17 mouse cellular contexts compared by ENCODE assay signal in the genomic region with DNA sequence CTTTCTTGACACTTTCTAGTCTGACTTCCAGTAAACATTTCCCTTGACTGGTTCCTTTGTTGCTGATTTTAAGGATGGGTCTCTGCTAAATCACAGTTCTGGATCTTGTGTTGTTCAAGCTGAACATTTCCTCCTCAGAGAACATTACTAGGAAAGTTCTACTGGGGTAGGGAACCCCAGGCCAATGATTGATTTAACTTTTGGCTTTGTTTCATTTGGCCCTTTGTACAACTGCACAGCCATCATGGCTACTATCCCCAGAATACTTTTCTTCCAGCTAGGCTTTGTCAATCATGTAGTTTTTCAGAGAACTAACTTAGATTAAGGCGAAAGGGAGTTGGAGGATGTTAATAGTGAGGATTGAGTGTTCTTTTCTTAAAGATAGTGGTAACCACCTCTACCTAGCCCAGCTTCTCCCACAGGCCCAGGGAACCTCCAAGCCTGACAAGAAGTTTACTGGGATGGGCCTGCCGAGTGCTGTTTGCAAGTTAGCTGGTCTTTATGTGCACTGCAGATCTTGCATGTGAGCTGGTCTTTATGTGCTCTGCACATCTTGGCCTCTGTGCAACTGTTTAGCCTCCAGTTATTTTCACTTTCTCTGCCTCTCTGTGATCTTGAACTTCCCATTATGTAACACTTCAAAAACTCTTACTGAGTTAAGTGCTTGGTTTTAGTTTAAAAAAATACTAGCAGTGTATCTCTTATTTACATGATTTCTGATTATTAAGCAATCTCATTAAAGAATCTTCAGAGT. TPM values are rescaled to one million over a fixed set of nuclear protein-coding genes. Genes with fewer than 3 reads are reported as not detected.
DNase-seq lines count a peak whose midpoint lies in the region; ATAC-seq and TF ChIP-seq lines count a peak whose summit lies in the region.
"Had no signal": no experiment of that assay in that cellular context is flagged by ENCODE, and none has a peak within 500 bp of the region (broad histone marks: within the 10 kb centered on the region; RNA-seq: fewer than 3 reads in every experiment).

No protein-coding gene starts in this region.

- peaks cover 17% of the 10 kb centered on the region for H3K4me1 ChIP-seq in heart, postnatal 0 days (ENCODE audit: control insufficient read depth, insufficient read depth)
- peaks cover 20% of the 10 kb centered on the region for H3K4me1 ChIP-seq in heart, embryonic 12.5 days (replicated peaks)
- peaks cover 7% of the 10 kb centered on the region; the same call in 1 of the 2 replicates for H3K4me1 ChIP-seq in lung, postnatal 0 days (ENCODE audit: insufficient read depth, low read depth, low read length)

- no peaks in the 10 kb centered on the region for H3K27me3 ChIP-seq in heart, postnatal 0 days (ENCODE audit: control insufficient read depth, insufficient read depth, low read length)
- no peaks in the 10 kb centered on the region for H3K27me3 ChIP-seq in heart, embryonic 12.5 days (replicated peaks)
- H3K27me3 ChIP-seq in lung, postnatal 0 days (replicated peaks; ENCODE audit: insufficient read depth, low read length) = no peaks in the 10 kb centered on the region
- H3K27me3 ChIP-seq: intestine, embryonic 15.5 days; neural tube, embryonic 15.5 days had no signal

- no peak overlapping the region for H3K4me3 ChIP-seq in heart, postnatal 0 days (ENCODE audit: low read depth, low read length)
- H3K4me3 ChIP-seq in heart, embryonic 12.5 days = no peak overlapping the region
- H3K4me3 ChIP-seq in lung, postnatal 0 days (ENCODE audit: low read depth, low read length) = no peak overlapping the region; the same call in 1 of the 2 replicates
- H3K4me3 ChIP-seq: intestine, embryonic 15.5 days; neural tube, embryonic 15.5 days had no signal

- ATAC-seq in heart, postnatal 0 days (ENCODE audit: insufficient read depth, low read depth) = no peak
- no peak for ATAC-seq in heart, embryonic 12.5 days (ENCODE audit: insufficient number of reproducible peaks, low FRiP score)
- peak; percentile 50 for ATAC-seq in lung, postnatal 0 days
- ATAC-seq in CD4-positive, CD25-positive, alpha-beta regulatory T cell, adult 4 months = peak; percentile 68
- ATAC-seq: forebrain, embryonic 14.5 days; intestine, embryonic 15.5 days had no signal

- H3K9me3 ChIP-seq in heart, postnatal 0 days (replicated peaks; ENCODE audit: control insufficient read depth, low read length) = no peaks in the 10 kb centered on the region
- no peaks in the 10 kb centered on the region for H3K9me3 ChIP-seq in heart, embryonic 12.5 days (replicated peaks)
- no peaks in the 10 kb centered on the region for H3K9me3 ChIP-seq in lung, postnatal 0 days (ENCODE audit: low read length)
- H3K9me3 ChIP-seq: intestine, embryonic 15.5 days; neural tube, embryonic 15.5 days had no signal

- peak overlapping the region; percentile 36 for H3K27ac ChIP-seq in heart, postnatal 0 days (ENCODE audit: low read depth)
- no peak overlapping the region for H3K27ac ChIP-seq in heart, embryonic 12.5 days (ENCODE audit: poor library complexity, severe bottlenecking)
- H3K27ac ChIP-seq in lung, postnatal 0 days (ENCODE audit: low read length) = no peak overlapping the region; the same call in 1 of the 2 replicates
- H3K27ac ChIP-seq: intestine, embryonic 15.5 days; neural tube, embryonic 15.5 days had no signal

- no peak overlapping the region for H3K9ac ChIP-seq in heart, postnatal 0 days (replicated peaks; ENCODE audit: low read depth, low read length)
- no peak overlapping the region for H3K9ac ChIP-seq in heart, embryonic 12.5 days
- H3K9ac ChIP-seq in lung, postnatal 0 days (replicated peaks; ENCODE audit: low read depth) = no peak overlapping the region
- H3K9ac ChIP-seq: intestine, embryonic 15.5 days; neural tube, embryonic 15.5 days had no signal

- TF ChIP-seq EP300 in heart, postnatal 0 days (IDR thresholded peaks at IDR 0.05; ENCODE audit: low read depth) = no peak
- TF ChIP-seq EP300 in lung, postnatal 0 days (IDR thresholded peaks at IDR 0.05) = no peak

- no peak overlapping the region for H3K4me2 ChIP-seq in heart, postnatal 0 days (ENCODE audit: low read depth, low read length)
- H3K4me2 ChIP-seq in heart, embryonic 12.5 days = no peak overlapping the region
- H3K4me2 ChIP-seq in lung, postnatal 0 days (replicated peaks; ENCODE audit: low read depth, low read length) = no peak overlapping the region
- H3K4me2 ChIP-seq: intestine, embryonic 15.5 days; neural tube, embryonic 15.5 days had no signal

- DNase-seq in heart, postnatal 0 days (ENCODE audit: low spot score) = no peak
- peak; percentile 67 for DNase-seq in lung, postnatal 0 days (ENCODE audit: low spot score)
- DNase-seq in lung, postnatal 4 days = no peak
- peak; percentile 31 for DNase-seq in induced T-regulatory cell, adult 2 months (ENCODE audit: low read depth)
- DNase-seq in left cerebral cortex, postnatal 10 days (ENCODE audit: extremely low spot score in 1 of 2, low spot score in 2 of 2) = no peak
- DNase-seq in cerebellum, adult 18-20 months = no peak
- DNase-seq: B cell, adult 2 months; cerebellum, postnatal 14 days; kidney, postnatal 4 days; liver; lung, adult 2 months; right cerebral cortex, postnatal 4 days had no signal

- intact Hi-C loops in left cerebral cortex, postnatal 10 days (cut with DNase I) = no loop called here

- no peaks in the 10 kb centered on the region for H3K36me3 ChIP-seq in heart, postnatal 0 days (replicated peaks; ENCODE audit: control insufficient read depth, insufficient read depth, low read length)
- H3K36me3 ChIP-seq in heart, embryonic 12.5 days = no peaks in the 10 kb centered on the region
- H3K36me3 ChIP-seq in lung, postnatal 0 days (ENCODE audit: insufficient read depth, low read length) = no peaks in the 10 kb centered on the region
- H3K36me3 ChIP-seq: intestine, embryonic 15.5 days; neural tube, embryonic 15.5 days had no signal

- WGBS in heart, postnatal 0 days = 68% methylated on average over 2 of the region's 2 CpGs
- WGBS in heart, embryonic 12.5 days = 69% methylated on average over 2 of the region's 2 CpGs
- WGBS in lung, postnatal 0 days = 55% methylated on average over 2 of the region's 2 CpGs

- TF ChIP-seq CTCF in heart, postnatal 0 days (IDR thresholded peaks at IDR 0.05; ENCODE audit: low read depth) = no peak
- no peak for TF ChIP-seq CTCF in lung, postnatal 0 days (IDR thresholded peaks at IDR 0.05)

RNA-seq across cellular contexts. Expression of gene Stim2, which starts 7.0 kb away (rescaled TPM):
- total RNA-seq in heart, postnatal 0 days (2014; rRNA removed; ENCODE audit: low replicate concordance) = 16.3 and 17.2 TPM in 2 replicates
- 7.1 and 7.8 TPM in 2 replicates for polyA plus RNA-seq in heart, postnatal 0 days (2015; fragmentation: Nextera tagmentation; extraction: Ambion mirVana)
- polyA plus RNA-seq in heart, embryonic 12.5 days (2016; fragmentation: Nextera tagmentation; extraction: Ambion mirVana) = 15.7 and 17.9 TPM in 2 replicates
- polyA plus RNA-seq in lung, postnatal 0 days (2015; fragmentation: Nextera tagmentation; extraction: Ambion mirVana) = 20.3 and 22.7 TPM in 2 replicates
- 10 to 100 TPM; 20.9 to 27.9 TPM for polyA plus RNA-seq in CD4-positive, CD25-positive, alpha-beta regulatory T cell, adult 4 months (2017; shearing (Covaris generic))
- 10 to 100 TPM; 43.9 to 52.0 TPM for total RNA-seq in left cerebral cortex, postnatal 10 days (2021)

Comparison
In these comparisons a context has a peak if more than half of its experiments do, and no peak if none do; other contexts are left out.
1. DNase-seq: peak in lung, postnatal 0 days (single experiment) and induced T-regulatory cell, adult 2 months (single experiment); none in heart, postnatal 0 days (single experiment), lung, postnatal 4 days (0 of 2), left cerebral cortex, postnatal 10 days (0 of 2) and cerebellum, adult 18-20 months (0 of 2).
2. ATAC-seq: peak in lung, postnatal 0 days (single experiment) and CD4-positive, CD25-positive, alpha-beta regulatory T cell, adult 4 months (single experiment); none in heart, postnatal 0 days (single experiment) and heart, embryonic 12.5 days (single experiment).